Mouse (Mus musculus) stomach, postnatal 0 days (tissue): ENCODE data around the gene Adam30. TPM values are rescaled to one million over a fixed set of nuclear protein-coding genes. Genes with fewer than 3 reads are reported as not detected.
"Not testable (repeated sequence)": the region's sequence is repeated elsewhere in the genome, so short reads cannot be mapped to it uniquely, and the experiment has no call there.

ENCODE experiments used
- ATAC-seq: fragments of 200-750 bp; cut with Nextera tagmentation; 2 replicates; pipeline ENCODE4 v1.8.0; 2017; ENCODE audit not compliant: low FRiP score, low TSS enrichment
- DNase-seq: peaks from one replicate; pipeline ENCODE4 v3.0.0-alpha.2; 2016; ENCODE audit warnings: low spot score
- H3K27ac ChIP-seq: fragments of 300-500 bp; sonication (generic); replicated peaks from 2 replicates; pipeline ENCODE4 v1.5.1; 2014; ENCODE audit warnings: mild to moderate bottlenecking, control low read depth
- H3K27me3 ChIP-seq: fragments of 300-500 bp; sonication (generic); 2 replicates; pipeline ENCODE4 v1.6.1; 2014; ENCODE audit warnings: low read length; ENCODE audit not compliant: control insufficient read depth, insufficient read depth
- H3K36me3 ChIP-seq: fragments of 300-500 bp; sonication (generic); 2 replicates; pipeline ENCODE4 v1.6.1; 2014; ENCODE audit warnings: low read length, mixed read lengths; ENCODE audit not compliant: control insufficient read depth, insufficient read depth
- H3K4me1 ChIP-seq: fragments of 300-500 bp; sonication (generic); replicated peaks from 2 replicates; pipeline ENCODE4 v1.6.1; 2014; ENCODE audit warnings: antibody characterized with exemption; ENCODE audit not compliant: control insufficient read depth, insufficient read depth
- H3K4me2 ChIP-seq: fragments of 300-500 bp; sonication (generic); replicated peaks from 2 replicates; pipeline ENCODE4 v1.6.1; 2014; ENCODE audit warnings: low read depth, mild to moderate bottlenecking, control low read depth, moderate library complexity
- H3K4me3 ChIP-seq: fragments of 300-500 bp; sonication (generic); 2 replicates; pipeline ENCODE4 v1.5.1; 2014; ENCODE audit warnings: low read depth, low read length, control low read depth
- H3K9ac ChIP-seq: fragments of 300-500 bp; sonication (generic); 2 replicates; pipeline ENCODE4 v1.6.1; 2014; ENCODE audit warnings: mild to moderate bottlenecking, low read length, control low read depth, mixed read lengths
- H3K9me3 ChIP-seq: fragments of 300-500 bp; sonication (generic); 2 replicates; pipeline ENCODE4 v1.6.1; 2016; ENCODE audit warnings: low read length; ENCODE audit not compliant: control insufficient read depth
- CTCF ChIP-seq: IDR thresholded peaks from 2 replicates; pipeline ENCODE4 v1.5.1; 2016; ENCODE audit warnings: antibody characterized with exemption, low read depth, mild to moderate bottlenecking, moderate library complexity
- EP300 ChIP-seq: optimal IDR thresholded peaks from 2 replicates; pipeline ENCODE3; 2016; ENCODE audit warnings: antibody characterized with exemption
- WGBS: fragments of 180-500 bp; shearing (Covaris S2); extraction: QIAGEN DNeasy Blood & Tissue Kit; methylation state at CpG from one replicate; pipeline ENCODE4 v1.1.7; 2014; 5-methylcytosine and 5-hydroxymethylcytosine counted together
- polyA plus RNA-seq: library from polyadenylated mRNA; unstranded; fragments of >200 nt; fragmentation: Nextera tagmentation; extraction: Ambion mirVana; gene quantifications from 2 replicates; pipeline ENCODE4 v1.2.1, GENCODE M21; 2015

Gene Adam30
- polyA plus RNA-seq, 1 experiment from 2014 or later = not detected

GRCm38 (mm10) chr3:98132140-98132539 is 28.3 kb upstream of the Adam30 start:
- H3K4me2 ChIP-seq, DNase-seq, H3K4me3 ChIP-seq, H3K9ac ChIP-seq, ATAC-seq, H3K9me3 ChIP-seq, H3K4me1 ChIP-seq, H3K27ac ChIP-seq, H3K27me3 ChIP-seq: not testable (repeated sequence)
- peak; percentile 33 for TF ChIP-seq CTCF
- WGBS = 90% methylated on average over 4 of the region's 4 CpGs
- peaks cover 30% of the 10 kb centered on the region; the same call in 1 of the 2 replicates for H3K36me3 ChIP-seq

GRCm38 (mm10) chr3:98132636-98133035 is 27.8 kb upstream of the Adam30 start:
- no peak overlapping the region for H3K27ac ChIP-seq
- H3K27me3 ChIP-seq = no peaks in the 10 kb centered on the region
- H3K4me3 ChIP-seq = no peak overlapping the region
- H3K4me2 ChIP-seq = no peak overlapping the region
- DNase-seq (no peak), ATAC-seq (no peak)
- WGBS = 92% methylated on average over 8 of the region's 8 CpGs
- H3K9ac ChIP-seq = no peak overlapping the region
- H3K9me3 ChIP-seq = no peaks in the 10 kb centered on the region
- TF ChIP-seq CTCF (no peak), EP300 (no peak)
- H3K4me1 ChIP-seq = no peaks in the 10 kb centered on the region
- H3K36me3 ChIP-seq = peaks cover 32% of the 10 kb centered on the region; the same call in 1 of the 2 replicates

GRCm38 (mm10) chr3:98141456-98141855 is 19.0 kb upstream of the Adam30 start:
- no peak for DNase-seq

GRCm38 (mm10) chr3:98142862-98143261 is 17.6 kb upstream of the Adam30 start:
- 94% methylated on average over 13 of the region's 13 CpGs for WGBS
- no peak for TF ChIP-seq CTCF
- no peak for TF ChIP-seq EP300
- H3K36me3 ChIP-seq = peaks cover 49% of the 10 kb centered on the region

More at GRCm38 (mm10) chr3:98141456-98141855, 19.0 kb upstream of the Adam30 start:
- Histone ChIP-seq H3K4me1 (no peaks in the 10 kb centered on the region), H3K36me3 (peaks cover 52% of the 10 kb centered on the region), H3K27ac (no peak overlapping the region), H3K4me2 (no peak overlapping the region), H3K9me3 (no peaks in the 10 kb centered on the region), H3K4me3 (no peak overlapping the region), H3K27me3 (no peaks in the 10 kb centered on the region), H3K9ac (no peak overlapping the region)
- ATAC-seq = no peak
- TF ChIP-seq EP300 (no peak), CTCF (no peak)
- 96% methylated on average over 15 of the region's 15 CpGs for WGBS

GRCm38 (mm10) chr3:98145204-98145603 is 15.2 kb upstream of the Adam30 start:
- DNase-seq (no peak), ATAC-seq (no peak)
- Histone ChIP-seq H3K4me1 (no peaks in the 10 kb centered on the region), H3K4me2 (no peak overlapping the region), H3K27ac (no peak overlapping the region), H3K9ac (no peak overlapping the region), H3K9me3 (no peaks in the 10 kb centered on the region), H3K27me3 (no peaks in the 10 kb centered on the region), H3K36me3 (peaks cover 33% of the 10 kb centered on the region), H3K4me3 (no peak overlapping the region)
- TF ChIP-seq CTCF (no peak), EP300 (no peak)
- 77% methylated on average over 10 of the region's 10 CpGs for WGBS

More at GRCm38 (mm10) chr3:98142862-98143261, 17.6 kb upstream of the Adam30 start:
- Histone ChIP-seq H3K4me1 (no peaks in the 10 kb centered on the region), H3K27ac (no peak overlapping the region), H3K27me3 (no peaks in the 10 kb centered on the region), H3K4me3 (no peak overlapping the region), H3K9me3 (no peaks in the 10 kb centered on the region), H3K4me2 (no peak overlapping the region), H3K9ac (no peak overlapping the region)
- ATAC-seq (no peak), DNase-seq (no peak)

GRCm38 (mm10) chr3:98146471-98147410 is 13.7 kb upstream of the Adam30 start:
- WGBS = 95% methylated on average over 29 of the region's 29 CpGs
- TF ChIP-seq EP300 (no peak), CTCF (no peak)
- Histone ChIP-seq H3K9me3 (no peaks in the 10 kb centered on the region), H3K4me3 (no peak overlapping the region), H3K36me3 (peaks cover 27% of the 10 kb centered on the region), H3K27me3 (no peaks in the 10 kb centered on the region), H3K27ac (no peak overlapping the region), H3K9ac (no peak overlapping the region), H3K4me1 (no peaks in the 10 kb centered on the region), H3K4me2 (no peak overlapping the region)
- no peak for ATAC-seq
- DNase-seq = no peak
